Mouse (Mus musculus): ENCODE measurements around the gene Pou2f3. TPM values are rescaled to one million over a fixed set of nuclear protein-coding genes. Genes with fewer than 3 reads are reported as not detected.

Pou2f3 gene
- polyA plus RNA-seq, 1 experiment from 2014 or later: not detected

GRCm38 (mm10) chr9:43228745-43229144 is 18.6 kb upstream of the Pou2f3 start:
- no peak for ATAC-seq (replicated peaks; ENCODE audit: low FRiP score)
- WGBS: 82% methylated on average over 2 of the region's 2 CpGs
- Histone ChIP-seq H3K4me1 (replicated peaks; ENCODE audit: control insufficient read depth, insufficient read depth, low read length) (peaks cover 81% of the 10 kb centered on the region), H3K27ac (ENCODE audit: low read depth, low read length) (no peak overlapping the region), H3K36me3 (ENCODE audit: control insufficient read depth, insufficient read depth, low read length) (peaks cover 10% of the 10 kb centered on the region; the same call in 1 of the 2 replicates), H3K27me3 (replicated peaks; ENCODE audit: control insufficient read depth, insufficient read depth, low read length) (no peaks in the 10 kb centered on the region), H3K9ac (ENCODE audit: low read depth, low read length) (no peak overlapping the region), H3K4me2 (no peak overlapping the region), H3K4me3 (ENCODE audit: low read depth, low read length) (no peak overlapping the region), H3K9me3 (ENCODE audit: control insufficient read depth, low read length) (no peaks in the 10 kb centered on the region)
- no peak for DNase-seq (ENCODE audit: low spot score)

GRCm38 (mm10) chr9:43227626-43228025 is 17.5 kb upstream of the Pou2f3 start:
- no peak for DNase-seq (ENCODE audit: low spot score)
- Histone ChIP-seq H3K27me3 (replicated peaks; ENCODE audit: control insufficient read depth, insufficient read depth, low read length) (no peaks in the 10 kb centered on the region), H3K9ac (ENCODE audit: low read depth, low read length) (no peak overlapping the region), H3K4me1 (replicated peaks; ENCODE audit: control insufficient read depth, insufficient read depth, low read length) (peaks cover 70% of the 10 kb centered on the region), H3K4me3 (ENCODE audit: low read depth, low read length) (no peak overlapping the region), H3K9me3 (ENCODE audit: control insufficient read depth, low read length) (no peaks in the 10 kb centered on the region), H3K4me2 (no peak overlapping the region), H3K27ac (ENCODE audit: low read depth, low read length) (peak overlapping the region; percentile 26; the same call in 1 of the 2 replicates), H3K36me3 (ENCODE audit: control insufficient read depth, insufficient read depth, low read length) (peaks cover 14% of the 10 kb centered on the region)
- WGBS: 52% methylated on average over 8 of the region's 8 CpGs
- no peak for ATAC-seq (replicated peaks; ENCODE audit: low FRiP score)

GRCm38 (mm10) chr9:43226573-43227160 is 16.5 kb upstream of the Pou2f3 start:
- ATAC-seq (replicated peaks; ENCODE audit: low FRiP score): no peak
- H3K4me3 ChIP-seq (ENCODE audit: low read depth, low read length): no peak overlapping the region
- H3K27ac ChIP-seq (ENCODE audit: low read depth, low read length): no peak overlapping the region; the same call in 1 of the 2 replicates
- WGBS: 66% methylated on average over 9 of the region's 9 CpGs
- no peaks in the 10 kb centered on the region for H3K27me3 ChIP-seq (replicated peaks; ENCODE audit: control insufficient read depth, insufficient read depth, low read length)
- no peak overlapping the region for H3K9ac ChIP-seq (ENCODE audit: low read depth, low read length)
- peaks cover 60% of the 10 kb centered on the region for H3K4me1 ChIP-seq (replicated peaks; ENCODE audit: control insufficient read depth, insufficient read depth, low read length)
- H3K4me2 ChIP-seq: no peak overlapping the region
- DNase-seq (ENCODE audit: low spot score): no peak
- no peaks in the 10 kb centered on the region for H3K9me3 ChIP-seq (ENCODE audit: control insufficient read depth, low read length)
- peaks cover 19% of the 10 kb centered on the region for H3K36me3 ChIP-seq (ENCODE audit: control insufficient read depth, insufficient read depth, low read length)

GRCm38 (mm10) chr9:43225481-43225880 is 15.3 kb upstream of the Pou2f3 start:
- DNase-seq (ENCODE audit: low spot score) (no peak), ATAC-seq (replicated peaks; ENCODE audit: low FRiP score) (no peak)
- Histone ChIP-seq H3K9ac (ENCODE audit: low read depth, low read length) (peak overlapping the region; percentile 42), H3K4me1 (replicated peaks; ENCODE audit: control insufficient read depth, insufficient read depth, low read length) (peaks cover 48% of the 10 kb centered on the region), H3K27ac (ENCODE audit: low read depth, low read length) (peak overlapping the region; percentile 73), H3K9me3 (ENCODE audit: control insufficient read depth, low read length) (no peaks in the 10 kb centered on the region), H3K4me2 (peak overlapping the region; percentile 40), H3K27me3 (replicated peaks; ENCODE audit: control insufficient read depth, insufficient read depth, low read length) (no peaks in the 10 kb centered on the region), H3K36me3 (ENCODE audit: control insufficient read depth, insufficient read depth, low read length) (peaks cover 25% of the 10 kb centered on the region), H3K4me3 (ENCODE audit: low read depth, low read length) (no peak overlapping the region)
- WGBS: 36% methylated on average over 2 of the region's 2 CpGs

GRCm38 (mm10) chr9:43224771-43225355 is 14.7 kb upstream of the Pou2f3 start:
- H3K27ac ChIP-seq (ENCODE audit: low read depth, low read length): peak overlapping the region; percentile 73
- H3K4me3 ChIP-seq (ENCODE audit: low read depth, low read length): no peak overlapping the region
- no peaks in the 10 kb centered on the region for H3K9me3 ChIP-seq (ENCODE audit: control insufficient read depth, low read length)
- H3K4me2 ChIP-seq: peak overlapping the region; percentile 40
- ATAC-seq (replicated peaks; ENCODE audit: low FRiP score) (peak; percentile 81), DNase-seq (ENCODE audit: low spot score) (no peak)
- H3K9ac ChIP-seq (ENCODE audit: low read depth, low read length): peak overlapping the region; percentile 42
- H3K36me3 ChIP-seq (ENCODE audit: control insufficient read depth, insufficient read depth, low read length): peaks cover 25% of the 10 kb centered on the region
- no peaks in the 10 kb centered on the region for H3K27me3 ChIP-seq (replicated peaks; ENCODE audit: control insufficient read depth, insufficient read depth, low read length)
- peaks cover 42% of the 10 kb centered on the region for H3K4me1 ChIP-seq (replicated peaks; ENCODE audit: control insufficient read depth, insufficient read depth, low read length)
- WGBS: 38% methylated on average over 11 of the region's 11 CpGs

- Histone ChIP-seq H3K4me1 (replicated peaks; ENCODE audit: control insufficient read depth, insufficient read depth, low read length) (peaks cover 31% of the 10 kb centered on the region), H3K36me3 (ENCODE audit: control insufficient read depth, insufficient read depth, low read length) (peaks cover 17% of the 10 kb centered on the region), H3K9ac (ENCODE audit: low read depth, low read length) (no peak overlapping the region), H3K27me3 (replicated peaks; ENCODE audit: control insufficient read depth, insufficient read depth, low read length) (no peaks in the 10 kb centered on the region), H3K9me3 (ENCODE audit: control insufficient read depth, low read length) (no peaks in the 10 kb centered on the region), H3K4me2 (no peak overlapping the region), H3K4me3 (ENCODE audit: low read depth, low read length) (no peak overlapping the region), H3K27ac (ENCODE audit: low read depth, low read length) (0 out of 2 replicates have a peak overlapping the region, but pooled peaks have one; percentile 4)
- no peak for ATAC-seq (replicated peaks; ENCODE audit: low FRiP score)
- 59% methylated on average over 8 of the region's 8 CpGs for WGBS
- no peak for DNase-seq (ENCODE audit: low spot score)
Measured at GRCm38 (mm10) chr9:43222429-43222715, 12.2 kb upstream of the Pou2f3 start.

- 0 out of 2 replicates have a peak overlapping the region, but pooled peaks have one; percentile 4 for H3K27ac ChIP-seq (ENCODE audit: low read depth, low read length)
Measured at GRCm38 (mm10) chr9:43221643-43222428, 11.7 kb upstream of the Pou2f3 start.

GRCm38 (mm10) chr9:43210771-43211450 is 742 bp upstream of the Pou2f3 start:
- H3K9me3 ChIP-seq (ENCODE audit: control insufficient read depth, low read length): no peaks in the 10 kb centered on the region
- DNase-seq (ENCODE audit: low spot score) (no peak), ATAC-seq (replicated peaks; ENCODE audit: low FRiP score) (no peak)
- H3K9ac ChIP-seq (ENCODE audit: low read depth, low read length): no peak overlapping the region
- peaks cover 15% of the 10 kb centered on the region for H3K27me3 ChIP-seq (replicated peaks; ENCODE audit: control insufficient read depth, insufficient read depth, low read length)
- no peaks in the 10 kb centered on the region for H3K36me3 ChIP-seq (ENCODE audit: control insufficient read depth, insufficient read depth, low read length)
- no peak overlapping the region for H3K27ac ChIP-seq (ENCODE audit: low read depth, low read length)
- 24% methylated on average over 11 of the region's 11 CpGs for WGBS
- no peak overlapping the region for H3K4me2 ChIP-seq
- peaks cover 4% of the 10 kb centered on the region; the same call in 1 of the 2 replicates for H3K4me1 ChIP-seq (replicated peaks; ENCODE audit: control insufficient read depth, insufficient read depth, low read length)
- no peak overlapping the region for H3K4me3 ChIP-seq (ENCODE audit: low read depth, low read length)

More at GRCm38 (mm10) chr9:43221643-43222428, 11.7 kb upstream of the Pou2f3 start:
- Histone ChIP-seq H3K4me3 (ENCODE audit: low read depth, low read length) (no peak overlapping the region), H3K4me1 (replicated peaks; ENCODE audit: control insufficient read depth, insufficient read depth, low read length) (peaks cover 26% of the 10 kb centered on the region), H3K27me3 (replicated peaks; ENCODE audit: control insufficient read depth, insufficient read depth, low read length) (no peaks in the 10 kb centered on the region), H3K4me2 (no peak overlapping the region), H3K36me3 (ENCODE audit: control insufficient read depth, insufficient read depth, low read length) (peaks cover 17% of the 10 kb centered on the region), H3K9me3 (ENCODE audit: control insufficient read depth, low read length) (no peaks in the 10 kb centered on the region), H3K9ac (ENCODE audit: low read depth, low read length) (no peak overlapping the region)
- DNase-seq (ENCODE audit: low spot score): peak; percentile 58
- peak; percentile 38; the same call in 1 of the 2 replicates for ATAC-seq (replicated peaks; ENCODE audit: low FRiP score)
- WGBS: 51% methylated on average over 18 of the region's 18 CpGs

Measured in liver, embryonic 11.5 days (tissue).